Mouse (Mus musculus) mouse trophoblast stem cell (cell line): ENCODE data around the gene Mcoln2.
"Not testable (repeated sequence)": the region's sequence is repeated elsewhere in the genome, so short reads cannot be mapped to it uniquely, and the experiment has no call there.

Experiments
- in situ Hi-C, 2 experiments: fragments of 300-500 bp; cut with MseI, MboI; formaldehyde crosslinking; loops; 2 replicates in 1 of 2; 3 replicates in 1 of 2; pipeline ENCODE4 v1.15.1; 2025

Gene Mcoln2

GRCm38 (mm10) chr3:146184992-146185657, 35.5 kb downstream of the Mcoln2 start:
- in situ Hi-C loops = loop anchor here in 1 of 2 experiments (5.0 kb wide), 1 partner anchor 142 kb away; no protein-coding TSS in a partner anchor

- in situ Hi-C loops = no loop called here
Observed at GRCm38 (mm10) chr3:146186033-146186432, 36.4 kb downstream of the Mcoln2 start.

GRCm38 (mm10) chr3:146189933-146190332, 40.3 kb downstream of the Mcoln2 start:
- in situ Hi-C loops = no loop called here

- in situ Hi-C loops = no loop called here
Observed at GRCm38 (mm10) chr3:146192507-146192906, 42.9 kb downstream of the Mcoln2 start.

GRCm38 (mm10) chr3:146195153-146195552, 45.5 kb downstream of the Mcoln2 start:
- in situ Hi-C loops = no loop called here

- in situ Hi-C loops = no loop called here
Observed at GRCm38 (mm10) chr3:146196301-146196700, 46.7 kb downstream of the Mcoln2 start.

GRCm38 (mm10) chr3:146196780-146197743, 47.4 kb downstream of the Mcoln2 start:
- in situ Hi-C loops = no loop called here

GRCm38 (mm10) chr3:146197785-146198184, 48.2 kb downstream of the Mcoln2 start:
- in situ Hi-C loops = no loop called here

GRCm38 (mm10) chr3:146198803-146199481, 49.3 kb downstream of the Mcoln2 start:
- in situ Hi-C loops = no loop called here

GRCm38 (mm10) chr3:146199486-146199885, 49.9 kb downstream of the Mcoln2 start:
- in situ Hi-C loops = no loop called here

GRCm38 (mm10) chr3:146204375-146204774, 54.7 kb downstream of the Mcoln2 start:
- in situ Hi-C loops = no loop called here

GRCm38 (mm10) chr3:146205305-146205704, 55.7 kb downstream of the Mcoln2 start:
- in situ Hi-C loops = no loop called here

GRCm38 (mm10) chr3:146206635-146207034, 57.0 kb downstream of the Mcoln2 start:
- in situ Hi-C loops = no loop called here

GRCm38 (mm10) chr3:146207440-146207839, 57.8 kb downstream of the Mcoln2 start:
- in situ Hi-C loops = no loop called here

- in situ Hi-C loops = not testable (repeated sequence)
Observed at GRCm38 (mm10) chr3:146209759-146210158, 60.1 kb downstream of the Mcoln2 start.

GRCm38 (mm10) chr3:146211141-146211747, 61.6 kb downstream of the Mcoln2 start:
- in situ Hi-C loops = no loop called here

- in situ Hi-C loops = no loop called here
Observed at GRCm38 (mm10) chr3:146211964-146212363, 62.3 kb downstream of the Mcoln2 start.

- in situ Hi-C loops = no loop called here
Observed at GRCm38 (mm10) chr3:146213336-146213735, 63.7 kb downstream of the Mcoln2 start.

- in situ Hi-C loops = no loop called here
Observed at GRCm38 (mm10) chr3:146216561-146216960, 66.9 kb downstream of the Mcoln2 start.

GRCm38 (mm10) chr3:146220776-146221486, 71.3 kb downstream of the Mcoln2 start, which contains the start of gene Lpar3:
Lpar3 (plus strand) TSS chr3:146220963.
- in situ Hi-C loops = no loop called here

GRCm38 (mm10) chr3:146224271-146224670, 74.6 kb downstream of the Mcoln2 start:
- in situ Hi-C loops = no loop called here
